Mouse (Mus musculus): ENCODE measurements around the gene Myo15. TPM values are rescaled to one million over a fixed set of nuclear protein-coding genes. Genes with fewer than 3 reads are reported as not detected.
"Not testable (repeated sequence)": the region's sequence is repeated elsewhere in the genome, so short reads cannot be mapped to it uniquely, and the experiment has no call there.

Gene Myo15
- polyA plus RNA-seq, 1 experiment from 2014 or later: 0.08 TPM

GRCm38 (mm10) chr11:60536859-60537467, 67.8 kb downstream of the Myo15 start:
- Histone ChIP-seq H3K4me2 (ENCODE audit: low read length) (peak overlapping the region; percentile 88), H3K9me3 (replicated peaks; ENCODE audit: control insufficient read depth, low read length) (no peaks in the 10 kb centered on the region), H3K9ac (ENCODE audit: low read length) (peak overlapping the region; percentile 81), H3K27ac (ENCODE audit: low read depth, low read length) (peak overlapping the region; percentile 99), H3K4me3 (ENCODE audit: low read depth, low read length) (peak overlapping the region; percentile 96), H3K4me1 (ENCODE audit: control insufficient read depth, insufficient read depth, low read length) (peaks cover 27% of the 10 kb centered on the region), H3K27me3 (replicated peaks; ENCODE audit: control insufficient read depth, insufficient read depth, low read length) (no peaks in the 10 kb centered on the region), H3K36me3 (ENCODE audit: control insufficient read depth, insufficient read depth, low read length) (peaks cover 10% of the 10 kb centered on the region)
- DNase-seq (ENCODE audit: low spot score) (peak; percentile 95), ATAC-seq (peak; percentile 82)
- under 1% methylated on average over 37 of the region's 37 CpGs for WGBS

- peak overlapping the region; percentile 96 for H3K4me3 ChIP-seq (ENCODE audit: low read depth, low read length)
- H3K4me1 ChIP-seq (ENCODE audit: control insufficient read depth, insufficient read depth, low read length): peaks cover 28% of the 10 kb centered on the region
- DNase-seq (ENCODE audit: low spot score): peak; percentile 99
- no peaks in the 10 kb centered on the region for H3K27me3 ChIP-seq (replicated peaks; ENCODE audit: control insufficient read depth, insufficient read depth, low read length)
- WGBS: under 1% methylated on average over 83 of the region's 91 CpGs
- peak overlapping the region; percentile 81 for H3K9ac ChIP-seq (ENCODE audit: low read length)
- no peaks in the 10 kb centered on the region for H3K9me3 ChIP-seq (replicated peaks; ENCODE audit: control insufficient read depth, low read length)
- peak overlapping the region; percentile 99 for H3K27ac ChIP-seq (ENCODE audit: low read depth, low read length)
- peak overlapping the region; percentile 100 for H3K4me2 ChIP-seq (ENCODE audit: low read length)
- peak; percentile 90 for ATAC-seq
- peaks cover 17% of the 10 kb centered on the region for H3K36me3 ChIP-seq (ENCODE audit: control insufficient read depth, insufficient read depth, low read length)
These were observed 68.6 kb downstream of the Myo15 start for GRCm38 (mm10) chr11:60537468-60538347.

GRCm38 (mm10) chr11:60538371-60539281, 69.5 kb downstream of the Myo15 start:
- H3K27ac ChIP-seq (ENCODE audit: low read depth, low read length): peak overlapping the region; percentile 99
- peak overlapping the region; percentile 81 for H3K9ac ChIP-seq (ENCODE audit: low read length)
- under 1% methylated on average over 92 of the region's 93 CpGs for WGBS
- no peaks in the 10 kb centered on the region for H3K27me3 ChIP-seq (replicated peaks; ENCODE audit: control insufficient read depth, insufficient read depth, low read length)
- H3K9me3 ChIP-seq (replicated peaks; ENCODE audit: control insufficient read depth, low read length): no peaks in the 10 kb centered on the region
- peak overlapping the region; percentile 100 for H3K4me2 ChIP-seq (ENCODE audit: low read length)
- peak overlapping the region; percentile 96 for H3K4me3 ChIP-seq (ENCODE audit: low read depth, low read length)
- H3K4me1 ChIP-seq (ENCODE audit: control insufficient read depth, insufficient read depth, low read length): peaks cover 29% of the 10 kb centered on the region
- peaks cover 20% of the 10 kb centered on the region for H3K36me3 ChIP-seq (ENCODE audit: control insufficient read depth, insufficient read depth, low read length)
- DNase-seq (ENCODE audit: low spot score) (peak; percentile 37), ATAC-seq (peak; percentile 2)

- peaks cover 21% of the 10 kb centered on the region for H3K36me3 ChIP-seq (ENCODE audit: control insufficient read depth, insufficient read depth, low read length)
- ATAC-seq (no peak), DNase-seq (ENCODE audit: low spot score) (no peak)
- WGBS: 8% methylated on average over 2 of the region's 2 CpGs
- peak overlapping the region; percentile 81 for H3K9ac ChIP-seq (ENCODE audit: low read length)
- peak overlapping the region; percentile 100 for H3K4me2 ChIP-seq (ENCODE audit: low read length)
- peak overlapping the region; percentile 96 for H3K4me3 ChIP-seq (ENCODE audit: low read depth, low read length)
- no peak overlapping the region for H3K27ac ChIP-seq (ENCODE audit: low read depth, low read length)
- peaks cover 30% of the 10 kb centered on the region for H3K4me1 ChIP-seq (ENCODE audit: control insufficient read depth, insufficient read depth, low read length)
- no peaks in the 10 kb centered on the region for H3K9me3 ChIP-seq (replicated peaks; ENCODE audit: control insufficient read depth, low read length)
- no peaks in the 10 kb centered on the region for H3K27me3 ChIP-seq (replicated peaks; ENCODE audit: control insufficient read depth, insufficient read depth, low read length)
These were observed 70.4 kb downstream of the Myo15 start for GRCm38 (mm10) chr11:60539540-60539939.

GRCm38 (mm10) chr11:60540002-60540610, 71.0 kb downstream of the Myo15 start:
- 9% methylated on average over 4 of the region's 4 CpGs for WGBS
- Histone ChIP-seq H3K4me2 (ENCODE audit: low read length) (peak overlapping the region; percentile 100), H3K9ac (ENCODE audit: low read length) (peak overlapping the region; percentile 61), H3K36me3 (ENCODE audit: control insufficient read depth, insufficient read depth, low read length) (peaks cover 21% of the 10 kb centered on the region), H3K27ac (ENCODE audit: low read depth, low read length) (no peak overlapping the region), H3K4me1 (ENCODE audit: control insufficient read depth, insufficient read depth, low read length) (peaks cover 32% of the 10 kb centered on the region), H3K4me3 (ENCODE audit: low read depth, low read length) (peak overlapping the region; percentile 96), H3K9me3 (replicated peaks; ENCODE audit: control insufficient read depth, low read length) (no peaks in the 10 kb centered on the region), H3K27me3 (replicated peaks; ENCODE audit: control insufficient read depth, insufficient read depth, low read length) (no peaks in the 10 kb centered on the region)
- no peak for DNase-seq (ENCODE audit: low spot score)
- ATAC-seq: no peak

GRCm38 (mm10) chr11:60540761-60541160, 71.6 kb downstream of the Myo15 start:
- Histone ChIP-seq H3K9me3 (replicated peaks; ENCODE audit: control insufficient read depth, low read length) (no peaks in the 10 kb centered on the region), H3K27ac (ENCODE audit: low read depth, low read length) (no peak overlapping the region), H3K9ac (ENCODE audit: low read length) (peak overlapping the region; percentile 61), H3K36me3 (ENCODE audit: control insufficient read depth, insufficient read depth, low read length) (peaks cover 21% of the 10 kb centered on the region), H3K27me3 (replicated peaks; ENCODE audit: control insufficient read depth, insufficient read depth, low read length) (no peaks in the 10 kb centered on the region), H3K4me3 (ENCODE audit: low read depth, low read length) (peak overlapping the region; percentile 96), H3K4me1 (ENCODE audit: control insufficient read depth, insufficient read depth, low read length) (peaks cover 31% of the 10 kb centered on the region), H3K4me2 (ENCODE audit: low read length) (peak overlapping the region; percentile 100)
- DNase-seq (ENCODE audit: low spot score): no peak
- ATAC-seq: no peak
- WGBS: 80% methylated on average over 2 of the region's 2 CpGs

GRCm38 (mm10) chr11:60541831-60542230, 72.7 kb downstream of the Myo15 start:
- H3K27me3 ChIP-seq (replicated peaks; ENCODE audit: control insufficient read depth, insufficient read depth, low read length): no peaks in the 10 kb centered on the region
- WGBS: 85% methylated on average over 6 of the region's 6 CpGs
- H3K4me2 ChIP-seq (ENCODE audit: low read length): no peak overlapping the region
- peaks cover 21% of the 10 kb centered on the region for H3K36me3 ChIP-seq (ENCODE audit: control insufficient read depth, insufficient read depth, low read length)
- no peak overlapping the region for H3K4me3 ChIP-seq (ENCODE audit: low read depth, low read length)
- peaks cover 25% of the 10 kb centered on the region for H3K4me1 ChIP-seq (ENCODE audit: control insufficient read depth, insufficient read depth, low read length)
- no peak for DNase-seq (ENCODE audit: low spot score)
- no peak overlapping the region for H3K27ac ChIP-seq (ENCODE audit: low read depth, low read length)
- no peaks in the 10 kb centered on the region for H3K9me3 ChIP-seq (replicated peaks; ENCODE audit: control insufficient read depth, low read length)
- ATAC-seq: no peak
- no peak overlapping the region for H3K9ac ChIP-seq (ENCODE audit: low read length)

- WGBS: 93% methylated on average over 5 of the region's 5 CpGs
- peaks cover 30% of the 10 kb centered on the region for H3K36me3 ChIP-seq (ENCODE audit: control insufficient read depth, insufficient read depth, low read length)
- H3K27me3 ChIP-seq (replicated peaks; ENCODE audit: control insufficient read depth, insufficient read depth, low read length); H3K9ac ChIP-seq (ENCODE audit: low read length); DNase-seq (ENCODE audit: low spot score); ATAC-seq; H3K4me2 ChIP-seq (ENCODE audit: low read length); H3K9me3 ChIP-seq (replicated peaks; ENCODE audit: control insufficient read depth, low read length); H3K4me3 ChIP-seq (ENCODE audit: low read depth, low read length); H3K27ac ChIP-seq (ENCODE audit: low read depth, low read length): not testable (repeated sequence)
- H3K4me1 ChIP-seq (ENCODE audit: control insufficient read depth, insufficient read depth, low read length): peaks cover 25% of the 10 kb centered on the region
These were observed 74.1 kb downstream of the Myo15 start for GRCm38 (mm10) chr11:60543211-60543610.
